Mouse (Mus musculus): Measurements from ENCODE around the gene Fggy. TPM values are rescaled to one million over a fixed set of nuclear protein-coding genes. Genes with fewer than 3 reads are reported as not detected.
A peak's percentile ranks its signal among the peaks of the same experiment; 100 is the strongest.

Gene Fggy
- polyA plus RNA-seq, 1 experiment: not detected

- no peaks in the 10 kb centered on the region for H3K27me3 ChIP-seq (ENCODE audit: control insufficient read depth)
- no peak for TF ChIP-seq GATA1 (IDR thresholded peaks at IDR 0.05; ENCODE audit: low read length)
- no peak for TF ChIP-seq TAL1 (IDR thresholded peaks at IDR 0.05; ENCODE audit: low read length)
- H3K4me1 ChIP-seq (ENCODE audit: control insufficient read depth): no peaks in the 10 kb centered on the region
- no peaks in the 10 kb centered on the region for H3K9me3 ChIP-seq (ENCODE audit: control insufficient read depth, low read length)
- no peak overlapping the region for H3K4me3 ChIP-seq (replicated peaks)
- H3K36me3 ChIP-seq (ENCODE audit: control insufficient read depth): no peaks in the 10 kb centered on the region
These were observed 15.1 kb upstream of the Fggy start for GRCm38 (mm10) chr4:95542039-95542790.

GRCm38 (mm10) chr4:95543529-95543928, 13.8 kb upstream of the Fggy start:
- H3K4me1 ChIP-seq (ENCODE audit: control insufficient read depth): no peaks in the 10 kb centered on the region
- H3K4me3 ChIP-seq (replicated peaks): no peak overlapping the region
- H3K36me3 ChIP-seq (ENCODE audit: control insufficient read depth): no peaks in the 10 kb centered on the region
- H3K9me3 ChIP-seq (ENCODE audit: control insufficient read depth, low read length): no peaks in the 10 kb centered on the region
- no peaks in the 10 kb centered on the region for H3K27me3 ChIP-seq (ENCODE audit: control insufficient read depth)
- TF ChIP-seq TAL1 (IDR thresholded peaks at IDR 0.05; ENCODE audit: low read length) (no peak), GATA1 (IDR thresholded peaks at IDR 0.05; ENCODE audit: low read length) (no peak)

GRCm38 (mm10) chr4:95556663-95557332, 509 bp upstream of the Fggy start:
- H3K27me3 ChIP-seq (ENCODE audit: control insufficient read depth): no peaks in the 10 kb centered on the region
- H3K36me3 ChIP-seq (ENCODE audit: control insufficient read depth): no peaks in the 10 kb centered on the region
- H3K9me3 ChIP-seq (ENCODE audit: control insufficient read depth, low read length): no peaks in the 10 kb centered on the region
- peaks cover 3% of the 10 kb centered on the region; the same call in 1 of the 2 replicates for H3K4me1 ChIP-seq (ENCODE audit: control insufficient read depth)
- TF ChIP-seq TAL1 (IDR thresholded peaks at IDR 0.05; ENCODE audit: low read length) (no peak), GATA1 (IDR thresholded peaks at IDR 0.05; ENCODE audit: low read length) (no peak)
- peak overlapping the region; percentile 50 for H3K4me3 ChIP-seq (replicated peaks)

GRCm38 (mm10) chr4:95558271-95558888, 1.1 kb downstream of the Fggy start:
- TF ChIP-seq TAL1 (IDR thresholded peaks at IDR 0.05; ENCODE audit: low read length) (no peak), GATA1 (IDR thresholded peaks at IDR 0.05; ENCODE audit: low read length) (no peak)
- no peaks in the 10 kb centered on the region for H3K27me3 ChIP-seq (ENCODE audit: control insufficient read depth)
- H3K9me3 ChIP-seq (ENCODE audit: control insufficient read depth, low read length): no peaks in the 10 kb centered on the region
- no peaks in the 10 kb centered on the region for H3K36me3 ChIP-seq (ENCODE audit: control insufficient read depth)
- peaks cover 3% of the 10 kb centered on the region; the same call in 1 of the 2 replicates for H3K4me1 ChIP-seq (ENCODE audit: control insufficient read depth)
- H3K4me3 ChIP-seq (replicated peaks): no peak overlapping the region

- no peaks in the 10 kb centered on the region for H3K36me3 ChIP-seq (ENCODE audit: control insufficient read depth)
- H3K9me3 ChIP-seq (ENCODE audit: control insufficient read depth, low read length): no peaks in the 10 kb centered on the region
- H3K4me1 ChIP-seq (ENCODE audit: control insufficient read depth): no peaks in the 10 kb centered on the region
- H3K27me3 ChIP-seq (ENCODE audit: control insufficient read depth): no peaks in the 10 kb centered on the region
- H3K4me3 ChIP-seq (replicated peaks): no peak overlapping the region
- TF ChIP-seq GATA1 (IDR thresholded peaks at IDR 0.05; ENCODE audit: low read length) (no peak), TAL1 (IDR thresholded peaks at IDR 0.05; ENCODE audit: low read length) (no peak)
These were observed 14.3 kb downstream of the Fggy start for GRCm38 (mm10) chr4:95571621-95572020.

DNA sequence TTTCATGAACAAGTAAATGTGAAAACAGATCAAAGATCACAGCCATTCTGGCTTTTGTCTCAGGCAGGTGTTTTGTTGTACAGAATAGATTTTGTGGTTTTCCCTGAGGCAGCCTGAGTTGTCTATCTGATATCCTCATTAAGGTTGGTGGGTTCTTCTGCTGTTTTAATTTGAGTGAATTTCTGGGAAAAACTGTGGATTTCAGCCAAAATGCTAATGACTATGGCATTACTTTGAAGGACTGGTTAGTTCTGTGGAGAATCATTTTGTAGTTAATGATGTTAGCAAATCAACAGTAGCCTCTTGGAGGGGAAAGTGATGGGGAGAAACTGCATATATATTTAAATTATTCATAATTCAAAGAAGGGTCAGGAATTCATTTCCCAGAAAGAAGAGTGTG, 16.4 kb downstream of the Fggy start:
- H3K9me3 ChIP-seq (ENCODE audit: control insufficient read depth, low read length): no peaks in the 10 kb centered on the region
- no peaks in the 10 kb centered on the region for H3K27me3 ChIP-seq (ENCODE audit: control insufficient read depth)
- no peaks in the 10 kb centered on the region for H3K36me3 ChIP-seq (ENCODE audit: control insufficient read depth)
- TF ChIP-seq TAL1 (IDR thresholded peaks at IDR 0.05; ENCODE audit: low read length) (no peak), GATA1 (IDR thresholded peaks at IDR 0.05; ENCODE audit: low read length) (no peak)
- no peak overlapping the region for H3K4me3 ChIP-seq (replicated peaks)
- no peaks in the 10 kb centered on the region for H3K4me1 ChIP-seq (ENCODE audit: control insufficient read depth)

- no peak for TF ChIP-seq TAL1 (IDR thresholded peaks at IDR 0.05; ENCODE audit: low read length)
- no peak for TF ChIP-seq GATA1 (IDR thresholded peaks at IDR 0.05; ENCODE audit: low read length)
These were observed 18.2 kb downstream of the Fggy start for GRCm38 (mm10) chr4:95575411-95575911.

GRCm38 (mm10) chr4:95579183-95579582, 21.9 kb downstream of the Fggy start:
- Histone ChIP-seq H3K36me3 (ENCODE audit: control insufficient read depth) (no peaks in the 10 kb centered on the region), H3K9me3 (ENCODE audit: control insufficient read depth, low read length) (no peaks in the 10 kb centered on the region), H3K4me3 (replicated peaks) (no peak overlapping the region), H3K4me1 (ENCODE audit: control insufficient read depth) (no peaks in the 10 kb centered on the region), H3K27me3 (ENCODE audit: control insufficient read depth) (no peaks in the 10 kb centered on the region)
- TF ChIP-seq GATA1 (IDR thresholded peaks at IDR 0.05; ENCODE audit: low read length) (no peak), TAL1 (IDR thresholded peaks at IDR 0.05; ENCODE audit: low read length) (no peak)

More at GRCm38 (mm10) chr4:95575411-95575911, 18.2 kb downstream of the Fggy start:
- H3K4me3 ChIP-seq (replicated peaks): no peak overlapping the region
- no peaks in the 10 kb centered on the region for H3K36me3 ChIP-seq (ENCODE audit: control insufficient read depth)
- H3K4me1 ChIP-seq (ENCODE audit: control insufficient read depth): no peaks in the 10 kb centered on the region
- no peaks in the 10 kb centered on the region for H3K27me3 ChIP-seq (ENCODE audit: control insufficient read depth)
- no peaks in the 10 kb centered on the region for H3K9me3 ChIP-seq (ENCODE audit: control insufficient read depth, low read length)

Measured in erythroblast, embryonic 14.5 days (primary cell).